Mouse (Mus musculus) hindbrain, embryonic 13.5 days (tissue): ENCODE results near the gene Dapk1. TPM values are rescaled to one million over a fixed set of nuclear protein-coding genes. Genes with fewer than 3 reads are reported as not detected.

ENCODE experiments used
- ATAC-seq: fragments of 200-750 bp; cut with Nextera tagmentation; 2 replicates; pipeline ENCODE4 v1.8.0; 2017; ENCODE audit warnings: moderate TSS enrichment; ENCODE audit not compliant: low FRiP score
- H3K27ac ChIP-seq: fragments of 300-500 bp; sonication (generic); 2 replicates; pipeline ENCODE4 v1.5.1; 2015; ENCODE audit warnings: inconsistent platforms, mild to moderate bottlenecking, moderate library complexity
- H3K27me3 ChIP-seq: fragments of 300-500 bp; sonication (generic); 2 replicates; pipeline ENCODE4 v1.6.1; 2015; ENCODE audit warnings: mild to moderate bottlenecking, inconsistent platforms
- H3K36me3 ChIP-seq: fragments of 300-500 bp; sonication (generic); 2 replicates; pipeline ENCODE4 v1.6.1; 2015; ENCODE audit warnings: mild to moderate bottlenecking, inconsistent platforms
- H3K4me1 ChIP-seq: fragments of 300-500 bp; sonication (generic); replicated peaks from 2 replicates; pipeline ENCODE4 v1.6.1; 2015; ENCODE audit warnings: inconsistent platforms
- H3K4me2 ChIP-seq: fragments of 300-500 bp; sonication (generic); 2 replicates; pipeline ENCODE4 v1.6.1; 2015; ENCODE audit warnings: inconsistent platforms, mild to moderate bottlenecking, moderate library complexity
- H3K4me3 ChIP-seq: fragments of 300-500 bp; sonication (generic); 2 replicates; pipeline ENCODE4 v1.5.1; 2015; ENCODE audit warnings: mild to moderate bottlenecking, inconsistent platforms
- H3K9ac ChIP-seq: fragments of 300-500 bp; sonication (generic); 2 replicates; pipeline ENCODE4 v1.6.1; 2015; ENCODE audit warnings: mild to moderate bottlenecking, inconsistent platforms
- H3K9me3 ChIP-seq: fragments of 300-500 bp; sonication (generic); 2 replicates; pipeline ENCODE4 v1.6.1; 2016; ENCODE audit warnings: inconsistent platforms
- WGBS: fragments of 180-500 bp; shearing (Covaris S2); methylation state at CpG from one replicate; pipeline ENCODE4 v1.1.7; 2015; 5-methylcytosine and 5-hydroxymethylcytosine counted together
- polyA plus RNA-seq: library from polyadenylated mRNA; unstranded; fragments of >200 nt; fragmentation: Nextera tagmentation; extraction: Ambion mirVana; gene quantifications from 2 replicates; pipeline ENCODE4 v1.2.1, GENCODE M21; 2015

Gene Dapk1
- polyA plus RNA-seq, 1 experiment from 2014 or later, result 37.9 TPM

DNA sequence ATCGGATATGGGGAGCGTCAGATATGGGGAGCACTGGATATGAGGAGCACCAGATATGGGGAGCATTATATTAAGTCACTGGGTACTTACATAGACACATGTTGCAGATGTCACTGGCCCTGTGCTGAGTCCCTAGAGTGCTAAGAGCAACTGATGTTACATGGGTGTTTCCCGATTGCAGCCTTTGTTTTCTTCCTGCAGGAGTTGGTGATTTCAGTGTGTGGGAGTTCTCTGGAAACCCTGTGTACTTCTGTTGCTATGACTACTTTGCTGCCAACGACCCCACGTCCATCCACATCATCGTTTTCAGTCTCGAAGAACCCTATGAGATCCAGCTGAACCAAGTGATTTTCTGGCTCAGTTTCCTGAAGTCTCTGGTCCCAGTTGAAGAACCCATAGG is 149.2 kb downstream of the Dapk1 start:
- Histone ChIP-seq H3K36me3 (peaks cover 91% of the 10 kb centered on the region), H3K9ac (no peak overlapping the region), H3K4me3 (no peak overlapping the region), H3K27me3 (no peaks in the 10 kb centered on the region), H3K9me3 (no peaks in the 10 kb centered on the region), H3K4me2 (no peak overlapping the region), H3K4me1 (no peaks in the 10 kb centered on the region), H3K27ac (no peak overlapping the region)
- no peak for ATAC-seq
- 92% methylated on average over 7 of the region's 7 CpGs for WGBS

DNA sequence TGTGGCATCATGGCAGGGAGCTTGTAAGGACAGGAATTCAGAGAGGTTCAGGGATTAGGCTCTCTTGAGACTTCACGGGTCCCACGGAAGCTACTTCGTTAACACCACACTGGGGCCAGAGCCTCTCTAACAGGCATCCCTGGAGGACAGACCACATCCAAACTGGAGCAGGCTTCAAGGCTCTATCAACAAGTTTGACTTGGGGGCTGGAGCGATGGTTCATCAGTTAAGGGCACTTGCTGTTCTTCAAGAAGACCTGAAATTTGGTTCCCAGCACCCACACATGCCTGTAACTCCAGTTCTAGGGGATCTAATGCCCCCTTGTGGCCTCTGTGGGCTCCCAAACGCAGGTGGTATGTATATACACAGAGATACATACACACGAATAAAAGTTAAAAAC is 151.5 kb downstream of the Dapk1 start:
- no peak overlapping the region for H3K9ac ChIP-seq
- no peak overlapping the region for H3K4me2 ChIP-seq
- H3K27me3 ChIP-seq, result no peaks in the 10 kb centered on the region
- H3K4me1 ChIP-seq, result no peaks in the 10 kb centered on the region
- H3K36me3 ChIP-seq, result peaks cover 94% of the 10 kb centered on the region
- ATAC-seq, result no peak
- no peak overlapping the region for H3K27ac ChIP-seq
- no peaks in the 10 kb centered on the region for H3K9me3 ChIP-seq
- no peak overlapping the region for H3K4me3 ChIP-seq
- WGBS, result 92% methylated on average over 6 of the region's 6 CpGs

GRCm38 (mm10) chr13:60755251-60755650 is 153.5 kb downstream of the Dapk1 start:
- no peak overlapping the region for H3K27ac ChIP-seq
- H3K4me1 ChIP-seq, result no peaks in the 10 kb centered on the region
- H3K9me3 ChIP-seq, result no peaks in the 10 kb centered on the region
- no peak overlapping the region for H3K9ac ChIP-seq
- no peak overlapping the region for H3K4me2 ChIP-seq
- no peak overlapping the region for H3K4me3 ChIP-seq
- ATAC-seq, result no peak
- whole genome bisulfite sequencing, result 88% methylated on average over 2 of the region's 2 CpGs
- peaks cover 90% of the 10 kb centered on the region for H3K36me3 ChIP-seq
- no peaks in the 10 kb centered on the region for H3K27me3 ChIP-seq

DNA sequence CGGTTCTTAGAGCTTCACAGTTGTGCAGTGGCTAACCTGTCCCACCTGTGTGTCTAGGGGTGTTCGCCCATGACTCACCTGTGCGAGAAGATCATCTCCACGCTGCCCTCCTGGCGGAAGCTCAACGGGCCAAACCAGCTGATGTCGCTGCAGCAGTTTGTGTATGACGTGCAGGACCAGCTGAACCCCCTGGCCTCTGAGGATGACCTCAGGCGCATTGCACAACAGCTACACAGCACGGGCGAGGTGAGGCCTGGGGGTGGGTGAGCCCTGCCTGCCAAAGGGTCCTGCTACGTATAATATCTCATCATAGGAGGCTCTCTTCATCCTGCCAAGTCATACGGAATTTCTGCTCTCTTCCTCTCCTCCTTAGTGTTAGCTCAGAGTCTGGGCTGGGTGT is 155.5 kb downstream of the Dapk1 start:
- Histone ChIP-seq H3K9ac (no peak overlapping the region), H3K36me3 (peaks cover 89% of the 10 kb centered on the region), H3K4me2 (no peak overlapping the region), H3K4me3 (no peak overlapping the region), H3K9me3 (no peaks in the 10 kb centered on the region), H3K27me3 (no peaks in the 10 kb centered on the region), H3K4me1 (no peaks in the 10 kb centered on the region), H3K27ac (no peak overlapping the region)
- ATAC-seq, result no peak
- 93% methylated on average over 13 of the region's 13 CpGs for WGBS

GRCm38 (mm10) chr13:60759136-60759535 is 157.4 kb downstream of the Dapk1 start:
- Histone ChIP-seq H3K4me3 (no peak overlapping the region), H3K27ac (no peak overlapping the region), H3K4me1 (no peaks in the 10 kb centered on the region), H3K27me3 (no peaks in the 10 kb centered on the region), H3K9me3 (no peaks in the 10 kb centered on the region), H3K4me2 (no peak overlapping the region), H3K9ac (no peak overlapping the region), H3K36me3 (peaks cover 84% of the 10 kb centered on the region)
- WGBS, result 44% methylated on average over 6 of the region's 6 CpGs
- no peak for ATAC-seq

DNA sequence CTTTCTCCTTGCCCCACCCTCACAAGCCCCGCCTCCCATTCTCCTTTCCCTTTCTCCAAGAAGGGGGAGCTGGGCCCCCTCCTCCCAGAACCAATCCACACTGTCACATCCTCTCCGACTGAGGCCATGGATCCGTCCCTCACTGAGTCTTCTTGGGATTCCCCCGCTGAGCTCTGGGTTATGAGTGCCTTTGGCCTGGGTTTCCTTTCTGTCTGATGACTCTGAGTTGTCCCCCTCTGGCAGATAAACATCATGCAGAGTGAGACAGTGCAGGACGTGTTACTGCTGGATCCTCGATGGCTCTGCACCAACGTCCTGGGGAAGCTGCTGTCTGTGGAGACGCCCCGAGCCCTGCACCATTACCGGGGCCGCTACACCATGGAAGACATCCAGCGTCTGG is 158.6 kb downstream of the Dapk1 start:
- WGBS, result 92% methylated on average over 12 of the region's 12 CpGs
- H3K27ac ChIP-seq, result no peak overlapping the region
- H3K4me1 ChIP-seq, result no peaks in the 10 kb centered on the region
- peaks cover 76% of the 10 kb centered on the region for H3K36me3 ChIP-seq
- no peak overlapping the region for H3K9ac ChIP-seq
- no peaks in the 10 kb centered on the region for H3K9me3 ChIP-seq
- H3K4me3 ChIP-seq, result no peak overlapping the region
- H3K4me2 ChIP-seq, result no peak overlapping the region
- no peaks in the 10 kb centered on the region for H3K27me3 ChIP-seq
- peak; percentile 21; the same call in 1 of the 2 replicates for ATAC-seq

GRCm38 (mm10) chr13:60761161-60761560 is 159.4 kb downstream of the Dapk1 start:
- Histone ChIP-seq H3K36me3 (peaks cover 71% of the 10 kb centered on the region), H3K4me3 (no peak overlapping the region), H3K4me2 (no peak overlapping the region), H3K27ac (no peak overlapping the region), H3K4me1 (no peaks in the 10 kb centered on the region), H3K9ac (no peak overlapping the region), H3K27me3 (no peaks in the 10 kb centered on the region), H3K9me3 (no peaks in the 10 kb centered on the region)
- no peak for ATAC-seq
- 96% methylated on average over 17 of the region's 17 CpGs for WGBS

- H3K9me3 ChIP-seq, result no peaks in the 10 kb centered on the region
- H3K9ac ChIP-seq, result no peak overlapping the region
- no peaks in the 10 kb centered on the region for H3K4me1 ChIP-seq
- no peak overlapping the region for H3K4me2 ChIP-seq
- no peak for ATAC-seq
- no peak overlapping the region for H3K4me3 ChIP-seq
- H3K36me3 ChIP-seq, result no peaks in the 10 kb centered on the region
- H3K27ac ChIP-seq, result no peak overlapping the region
- 86% methylated on average over 3 of the region's 3 CpGs for WGBS
- H3K27me3 ChIP-seq, result no peaks in the 10 kb centered on the region
Measured at GRCm38 (mm10) chr13:60780534-60780933, 178.8 kb downstream of the Dapk1 start.

GRCm38 (mm10) chr13:60783301-60783700 is 181.6 kb downstream of the Dapk1 start:
- Histone ChIP-seq H3K9ac (no peak overlapping the region), H3K36me3 (no peaks in the 10 kb centered on the region), H3K4me3 (no peak overlapping the region), H3K4me2 (no peak overlapping the region), H3K27me3 (no peaks in the 10 kb centered on the region), H3K4me1 (no peaks in the 10 kb centered on the region), H3K27ac (no peak overlapping the region), H3K9me3 (no peaks in the 10 kb centered on the region)
- no peak for ATAC-seq
- 93% methylated on average over 7 of the region's 7 CpGs for WGBS

DNA sequence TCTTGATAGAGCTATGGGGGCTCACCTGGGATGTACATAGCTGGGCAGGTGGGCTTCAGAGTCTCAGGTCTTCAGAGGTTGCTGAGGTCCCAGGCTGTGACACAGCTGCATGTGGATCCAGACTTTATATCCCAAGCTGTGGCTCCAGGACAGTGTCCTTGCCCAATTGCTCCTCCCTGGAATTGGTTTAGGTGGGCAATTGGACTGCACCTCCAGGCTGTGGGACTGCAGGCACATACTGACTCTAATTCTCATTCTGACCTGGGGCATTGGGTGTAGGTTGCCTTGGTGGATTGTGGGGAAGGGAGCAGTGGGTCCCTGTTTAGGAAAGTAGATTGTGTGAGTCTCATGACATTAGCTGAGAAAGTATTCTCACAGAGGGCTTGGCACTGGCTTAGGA is 184.5 kb downstream of the Dapk1 start, which contains the start of gene BC051665:
Gene BC051665, minus strand, starts transcription at position 101 of the 400 bp plus-strand sequence.
- Histone ChIP-seq H3K27ac (no peak within 1 kb of the TSS), H3K9me3 (no peaks in the 10 kb centered on the region), H3K4me3 (no peak within 1 kb of the TSS), H3K4me1 (no peaks in the 10 kb centered on the region), H3K9ac (no peak within 1 kb of the TSS), H3K27me3 (no peaks in the 10 kb centered on the region), H3K4me2 (no peak within 1 kb of the TSS), H3K36me3 (no peaks in the 10 kb centered on the region)
- ATAC-seq, result no peak

GRCm38 (mm10) chr13:60789466-60789865 is 187.7 kb downstream of the Dapk1 start:
- H3K4me1 ChIP-seq, result no peaks in the 10 kb centered on the region
- H3K27me3 ChIP-seq, result no peaks in the 10 kb centered on the region
- H3K27ac ChIP-seq, result no peak overlapping the region
- no peak for ATAC-seq
- no peak overlapping the region for H3K4me2 ChIP-seq
- no peaks in the 10 kb centered on the region for H3K9me3 ChIP-seq
- no peak overlapping the region for H3K4me3 ChIP-seq
- WGBS, result 81% methylated on average over 1 of the region's 1 CpGs
- no peaks in the 10 kb centered on the region for H3K36me3 ChIP-seq
- H3K9ac ChIP-seq, result no peak overlapping the region

- Histone ChIP-seq H3K4me1 (no peaks in the 10 kb centered on the region), H3K36me3 (no peaks in the 10 kb centered on the region), H3K27ac (no peak within 1 kb of the TSS), H3K4me2 (no peak within 1 kb of the TSS), H3K4me3 (no peak within 1 kb of the TSS), H3K9ac (no peak within 1 kb of the TSS), H3K27me3 (no peaks in the 10 kb centered on the region), H3K9me3 (no peaks in the 10 kb centered on the region)
- ATAC-seq, result no peak
- WGBS, result 71% methylated on average over 1 of the region's 1 CpGs
Measured at GRCm38 (mm10) chr13:60802749-60803148, 201.0 kb downstream of the Dapk1 start, which contains the start of gene Ctsll3. TSS of gene Ctsll3 (minus strand) at chr13:60802849.

DNA sequence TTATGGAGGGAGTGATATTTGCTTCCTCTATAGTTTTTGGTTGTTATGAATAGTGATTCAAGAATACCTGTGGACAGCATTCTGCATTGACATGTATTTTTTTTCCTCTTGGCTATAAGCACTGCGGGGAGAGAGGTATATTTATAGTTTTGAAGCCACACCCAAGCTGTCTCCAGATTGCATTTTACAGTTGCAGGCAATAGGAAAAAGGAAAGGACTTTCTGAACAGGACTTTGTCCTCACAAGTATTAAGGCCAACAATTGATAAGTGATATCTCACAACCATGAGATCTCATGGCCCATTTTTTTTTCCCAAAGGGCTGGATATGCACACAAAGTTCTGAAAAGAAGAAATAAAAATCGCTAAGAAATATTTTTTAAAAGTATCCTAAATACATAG is 207.9 kb downstream of the Dapk1 start:
- Histone ChIP-seq H3K4me2 (no peak overlapping the region), H3K36me3 (no peaks in the 10 kb centered on the region)

More for the DNA sequence above, 207.9 kb downstream of the Dapk1 start:
- no peaks in the 10 kb centered on the region for H3K27me3 ChIP-seq
- H3K27ac ChIP-seq, result no peak overlapping the region
- H3K4me1 ChIP-seq, result no peaks in the 10 kb centered on the region
- H3K9ac ChIP-seq, result no peak overlapping the region
- WGBS, result 84% methylated on average over 2 of the region's 2 CpGs
- no peak for ATAC-seq
- H3K4me3 ChIP-seq, result no peak overlapping the region
- no peaks in the 10 kb centered on the region for H3K9me3 ChIP-seq
